Mouse (Mus musculus) thymus, adult 2 months (tissue): Measurements from ENCODE around the gene Gys2.

Experiments used
- CTCF ChIP-seq: fragments of 200-500 bp; IDR thresholded peaks from 2 replicates; pipeline ENCODE4 v1.5.1; 2012; ENCODE audit warnings: mild to moderate bottlenecking, control low read depth, low read length, moderate library complexity, borderline replicate concordance; ENCODE audit not compliant: control insufficient read depth, poor library complexity, insufficient read depth; ENCODE audit errors: extremely low read depth
- POLR2A ChIP-seq: fragments of 200-500 bp; IDR thresholded peaks from 2 replicates; pipeline ENCODE4 v1.6.1; 2012; ENCODE audit warnings: mild to moderate bottlenecking, low read length, control low read depth, moderate library complexity; ENCODE audit not compliant: control insufficient read depth, poor library complexity, insufficient read depth; ENCODE audit errors: extremely low read depth

- TF ChIP-seq CTCF (no peak), POLR2A (no peak)
Observed at GRCm38 (mm10) chr6:142381615-142382014, 91.3 kb downstream of the Gys2 start.
